Mouse (Mus musculus): ENCODE measurements at regions not wholly inside any gene's neighbourhood (a gene's known extent, or its start where the extent isn't known, plus 50 kb on each side); places are given as distances from the start of the nearest gene placed in this dataset.
A peak's percentile ranks its signal among the peaks of the same experiment; 100 is the strongest.

GRCm38 (mm10) chr2:128491217-128491877 lies 99.7 kb upstream of the Spdye4c start:
- no peak for DNase-seq (ENCODE audit: low spot score)

GRCm38 (mm10) chr2:128493871-128494270 lies 97.1 kb upstream of the Spdye4c start:
- no peak for DNase-seq (ENCODE audit: low spot score)

- DNase-seq (ENCODE audit: low spot score) = no peak
Measured at GRCm38 (mm10) chr2:128497891-128498290, 93.1 kb upstream of the Spdye4c start.

GRCm38 (mm10) chr2:128498611-128499010 lies 92.4 kb upstream of the Spdye4c start:
- no peak for DNase-seq (ENCODE audit: low spot score)

- DNase-seq (ENCODE audit: low spot score) = no peak
Measured at GRCm38 (mm10) chr2:128499575-128500184, 91.3 kb upstream of the Spdye4c start.

- no peak for DNase-seq (ENCODE audit: low spot score)
Measured at GRCm38 (mm10) chr2:128502676-128503075, 88.3 kb upstream of the Spdye4c start.

GRCm38 (mm10) chr2:128503136-128503935 lies 87.7 kb upstream of the Spdye4c start:
- DNase-seq (ENCODE audit: low spot score) = no peak

- peak; percentile 11 for DNase-seq (ENCODE audit: low spot score)
Measured at GRCm38 (mm10) chr2:128507591-128508243, 83.3 kb upstream of the Spdye4c start.

- no peak for DNase-seq (ENCODE audit: low spot score)
Measured at GRCm38 (mm10) chr2:128508244-128508605, 82.8 kb upstream of the Spdye4c start.

- no peak for DNase-seq (ENCODE audit: low spot score)
Measured at GRCm38 (mm10) chr2:128511291-128511690, 79.7 kb upstream of the Spdye4c start.

- no peak for DNase-seq (ENCODE audit: low spot score)
Measured at GRCm38 (mm10) chr2:128512852-128513251, 78.2 kb upstream of the Spdye4c start.

- DNase-seq (ENCODE audit: low spot score) = no peak
Measured at GRCm38 (mm10) chr2:128514463-128515290, 76.3 kb upstream of the Spdye4c start.

GRCm38 (mm10) chr2:128515701-128516100 lies 75.3 kb upstream of the Spdye4c start:
- no peak for DNase-seq (ENCODE audit: low spot score)

- no peak for DNase-seq (ENCODE audit: low spot score)
Measured at GRCm38 (mm10) chr2:128516694-128517093, 74.3 kb upstream of the Spdye4c start.

- no peak for DNase-seq (ENCODE audit: low spot score)
Measured at GRCm38 (mm10) chr2:128518142-128518541, 72.9 kb upstream of the Spdye4c start.

GRCm38 (mm10) chr2:128521701-128522443 lies 69.1 kb upstream of the Spdye4c start:
- no peak for DNase-seq (ENCODE audit: low spot score)

- DNase-seq (ENCODE audit: low spot score) = no peak
Measured at GRCm38 (mm10) chr2:128523425-128524108, 67.4 kb upstream of the Spdye4c start.

GRCm38 (mm10) chr2:128526100-128526499 lies 64.9 kb upstream of the Spdye4c start:
- DNase-seq (ENCODE audit: low spot score) = no peak

GRCm38 (mm10) chr2:128526883-128527344 lies 64.1 kb upstream of the Spdye4c start:
- DNase-seq (ENCODE audit: low spot score) = no peak

- no peak for DNase-seq (ENCODE audit: low spot score)
Measured at GRCm38 (mm10) chr2:128536294-128536693, 54.7 kb upstream of the Spdye4c start.
